Mouse (Mus musculus): ENCODE data around the gene Sptssb. TPM values are rescaled to one million over a fixed set of nuclear protein-coding genes. Genes with fewer than 3 reads are reported as not detected.

Sptssb gene
- total and polyA plus RNA-seq, 3 experiments, result not detected

- in situ Hi-C loops (cut with MboI; ENCODE audit: low pct_ligation_motif_present, low pct_unique_long_range_greater_than_20kb, low sequenced_read_pairs), result loop anchor here (10.0 to 25.0 kb wide), 2 partner anchors 138 to 655 kb away; no protein-coding TSS in a partner anchor
- no peak overlapping the region for H3K9ac ChIP-seq (ENCODE audit: insufficient read depth, low read depth)
Observed at GRCm38 (mm10) chr3:69892187-69893094, 32.7 kb upstream of the Sptssb start.

DNA sequence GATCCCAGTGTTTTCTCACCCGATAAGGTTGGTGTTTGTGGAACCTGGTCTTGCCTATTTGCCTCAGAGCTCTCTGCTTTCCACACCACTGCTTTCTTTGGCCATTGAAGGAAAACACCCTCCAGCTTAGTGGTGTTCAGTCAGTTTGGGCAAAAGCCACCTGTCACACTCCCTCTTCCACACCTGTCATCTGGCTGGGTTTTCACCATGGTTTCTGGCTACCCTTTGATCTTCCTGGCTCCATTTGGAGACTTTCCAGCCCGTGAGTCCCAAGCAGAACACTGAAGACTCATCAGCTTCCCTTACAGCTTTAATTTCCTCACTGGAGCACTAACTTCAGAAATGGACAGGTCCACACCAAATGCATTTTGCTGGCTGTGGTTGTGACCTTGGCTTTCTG is 26.1 kb upstream of the Sptssb start:
- Histone ChIP-seq H3K9me3 (replicated peaks; ENCODE audit: low read length) (no peaks in the 10 kb centered on the region), H3K79me2 (replicated peaks; ENCODE audit: control insufficient read depth, extremely low read depth, insufficient read depth, poor library complexity, severe bottlenecking) (no peaks in the 10 kb centered on the region), H3K4me3 (replicated peaks in 1 of 3; ENCODE audit: low read depth in 2 of 3, low read length in 2 of 3, poor library complexity in 1 of 3) (no peak overlapping the region), H3K36me3 (replicated peaks in 1 of 2; ENCODE audit: control insufficient read depth in 1 of 2, insufficient read depth in 1 of 2, low read length in 1 of 2) (no peaks in the 10 kb centered on the region), H3K9ac (ENCODE audit: insufficient read depth, low read depth) (no peak overlapping the region), H3K4me2 (ENCODE audit: insufficient read depth, low read depth, poor library complexity, severe bottlenecking) (no peak overlapping the region), H3K4me1 (ENCODE audit: control insufficient read depth in 1 of 2, insufficient read depth in 2 of 2) (peaks cover 0 to 6% of the 10 kb centered on the region in 2 experiments; a peak in 2 of 4 replicates), H3K27me3 (replicated peaks) (no peaks in the 10 kb centered on the region), H3K27ac (ENCODE audit: insufficient read depth, low read depth) (no peak overlapping the region)
- no peak for DNase-seq (ENCODE audit: extremely low read depth)
- TF ChIP-seq IRF4 (IDR thresholded peaks at IDR 0.05; ENCODE audit: low read depth, low read length) (no peak), EP300 (IDR thresholded peaks at IDR 0.05; ENCODE audit: low read length) (no peak), POLR2AphosphoS2 (IDR thresholded peaks at IDR 0.05; ENCODE audit: low read depth, low read length) (no peak), HCFC1 (IDR thresholded peaks at IDR 0.05; ENCODE audit: low read depth, low read length) (no peak)
- dilution Hi-C loops (cut with MboI; ENCODE audit: extremely low pct_ligation_motif_present, extremely low pct_unique_long_range_greater_than_20kb, low sequenced_read_pairs) (no loop called here), in situ Hi-C loops (cut with MboI; ENCODE audit: low pct_ligation_motif_present, low pct_unique_long_range_greater_than_20kb, low sequenced_read_pairs) (loop anchor here (25.0 kb wide), 1 partner anchor 649 kb away; no protein-coding TSS in a partner anchor)

More at GRCm38 (mm10) chr3:69892187-69893094, 32.7 kb upstream of the Sptssb start:
- no peaks in the 10 kb centered on the region for H3K4me1 ChIP-seq (ENCODE audit: control insufficient read depth in 1 of 2, insufficient read depth in 2 of 2)
- no peak overlapping the region for H3K27ac ChIP-seq (ENCODE audit: insufficient read depth, low read depth)
- H3K79me2 ChIP-seq (replicated peaks; ENCODE audit: control insufficient read depth, extremely low read depth, insufficient read depth, poor library complexity, severe bottlenecking), result no peaks in the 10 kb centered on the region
- H3K4me2 ChIP-seq (ENCODE audit: insufficient read depth, low read depth, poor library complexity, severe bottlenecking), result no peak overlapping the region
- H3K27me3 ChIP-seq (replicated peaks), result no peaks in the 10 kb centered on the region
- DNase-seq (ENCODE audit: extremely low read depth), result no peak
- dilution Hi-C loops (cut with MboI; ENCODE audit: extremely low pct_ligation_motif_present, extremely low pct_unique_long_range_greater_than_20kb, low sequenced_read_pairs), result no loop called here
- H3K36me3 ChIP-seq (replicated peaks in 1 of 2; ENCODE audit: control insufficient read depth in 1 of 2, insufficient read depth in 1 of 2, low read length in 1 of 2), result no peaks in the 10 kb centered on the region
- TF ChIP-seq CHD1 (IDR thresholded peaks at IDR 0.05; ENCODE audit: low read depth, low read length) (no peak), MYC (IDR thresholded peaks at IDR 0.05; ENCODE audit: low read depth, low read length) (no peak), SMC3 (IDR thresholded peaks at IDR 0.05; ENCODE audit: low read depth, low read length) (no peak), IRF4 (IDR thresholded peaks at IDR 0.05; ENCODE audit: low read depth, low read length) (no peak), MAZ (IDR thresholded peaks at IDR 0.05; ENCODE audit: low read depth, low read length) (no peak), E2F4 (IDR thresholded peaks at IDR 0.05; ENCODE audit: insufficient replicate concordance, low read depth, low read length) (no peak), RCOR1 (conservative IDR thresholded peaks at IDR 0.05; ENCODE audit: low read depth, low read length) (no peak), MEF2A (IDR thresholded peaks at IDR 0.05; ENCODE audit: borderline replicate concordance, low read depth, low read length) (no peak), ZMIZ1 (IDR thresholded peaks at IDR 0.05; ENCODE audit: low read depth, low read length) (no peak), POLR2A (IDR thresholded peaks at IDR 0.05; ENCODE audit: low read depth, low read length) (no peak), MAX (IDR thresholded peaks at IDR 0.05; ENCODE audit: low read length) (no peak), BHLHE40 (IDR thresholded peaks at IDR 0.05; ENCODE audit: low read depth, low read length) (no peak), JUND (conservative IDR thresholded peaks at IDR 0.05; ENCODE audit: low read depth, low read length) (no peak), ETS1 (conservative IDR thresholded peaks at IDR 0.05; ENCODE audit: low read depth, low read length) (no peak)
- H3K9me3 ChIP-seq (replicated peaks; ENCODE audit: low read length), result no peaks in the 10 kb centered on the region
- H3K4me3 ChIP-seq (replicated peaks in 1 of 3; ENCODE audit: low read depth in 2 of 3, low read length in 2 of 3, poor library complexity in 1 of 3), result no peak overlapping the region

Data from CH12.LX (cell line).